Mouse (Mus musculus) brain, adult 2 months (tissue): ENCODE results near the gene Borcs5.
A peak's percentile ranks its signal among the peaks of the same experiment; 100 is the strongest.
"Not testable (repeated sequence)": the region's sequence is repeated elsewhere in the genome, so short reads cannot be mapped to it uniquely, and the experiment has no call there.

ENCODE experiments used
- DNase-seq: peaks from one replicate; pipeline ENCODE4 v3.0.0; 2011; ENCODE audit warnings: low read depth, low spot score

Borcs5 gene

DNA sequence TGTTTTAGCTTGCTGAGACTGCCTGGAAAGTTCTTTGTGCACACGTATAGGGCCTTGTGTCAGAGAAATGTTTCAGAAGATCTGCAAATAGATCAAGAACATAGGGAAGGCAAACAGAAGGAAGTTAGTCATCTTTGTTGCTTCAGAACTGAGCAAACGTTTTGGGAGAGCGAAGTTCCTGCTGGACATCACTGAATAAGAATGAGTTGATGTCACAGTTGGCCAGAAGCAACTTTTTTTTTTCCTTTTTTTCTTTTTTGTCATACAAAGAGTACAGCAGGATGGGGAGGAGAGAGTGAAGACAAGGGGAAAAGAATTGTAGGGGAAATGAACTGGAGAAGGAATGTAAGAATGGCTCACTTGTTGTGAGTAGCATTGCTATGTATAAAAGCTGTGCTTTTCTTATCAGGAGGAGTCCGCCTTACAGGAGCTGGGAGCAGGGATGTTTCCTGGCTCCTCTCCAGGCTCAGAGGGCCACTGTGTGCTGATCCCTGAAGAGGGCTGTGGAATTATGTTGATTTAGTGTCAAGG is 31.6 kb downstream of the Borcs5 start:
- DNase-seq, result peak; percentile 42

GRCm38 (mm10) chr6:134673712-134674111 is 34.4 kb downstream of the Borcs5 start:
- DNase-seq, result not testable (repeated sequence)

- peak; percentile 38 for DNase-seq
These were observed 38.2 kb downstream of the Borcs5 start for GRCm38 (mm10) chr6:134677504-134677903.

DNA sequence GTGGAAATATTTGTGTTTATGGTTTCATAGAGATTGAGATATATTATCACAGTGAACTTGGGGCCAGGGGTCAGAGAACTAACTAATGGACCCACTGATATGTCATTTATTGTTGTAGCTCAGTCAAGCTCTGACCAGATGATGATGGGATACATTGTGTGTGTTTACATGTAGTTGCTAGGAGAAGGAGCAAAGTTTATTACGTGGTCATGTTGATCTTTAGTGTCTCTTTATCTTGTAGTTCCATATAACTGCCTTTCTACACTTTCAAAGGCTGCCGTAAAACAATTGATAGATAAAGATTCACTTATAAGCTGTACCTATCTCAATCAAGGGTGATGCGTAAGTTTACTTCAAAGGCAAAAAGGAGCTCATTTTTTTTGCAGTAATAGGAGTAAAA is 38.7 kb downstream of the Borcs5 start:
- DNase-seq, result no peak

DNA sequence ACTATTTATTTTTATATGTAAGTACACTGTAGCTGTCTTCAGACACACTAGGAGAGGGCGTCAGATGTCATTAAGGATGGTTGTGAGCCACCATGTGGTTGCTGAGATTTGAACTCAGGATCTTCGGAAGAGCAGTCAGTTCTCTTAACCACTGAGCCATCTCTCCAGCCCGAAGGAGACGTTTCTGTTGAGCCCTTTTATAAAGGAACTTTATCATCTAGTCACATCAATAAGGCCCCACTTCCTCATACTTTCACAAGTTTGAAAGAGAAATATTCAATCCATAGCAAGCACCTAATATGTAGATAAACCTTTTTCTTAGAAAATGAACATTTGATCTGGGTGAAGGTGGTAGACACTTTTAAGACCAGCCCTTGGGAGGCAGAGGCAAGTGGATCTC is 40.0 kb downstream of the Borcs5 start:
- not testable (repeated sequence) for DNase-seq

DNA sequence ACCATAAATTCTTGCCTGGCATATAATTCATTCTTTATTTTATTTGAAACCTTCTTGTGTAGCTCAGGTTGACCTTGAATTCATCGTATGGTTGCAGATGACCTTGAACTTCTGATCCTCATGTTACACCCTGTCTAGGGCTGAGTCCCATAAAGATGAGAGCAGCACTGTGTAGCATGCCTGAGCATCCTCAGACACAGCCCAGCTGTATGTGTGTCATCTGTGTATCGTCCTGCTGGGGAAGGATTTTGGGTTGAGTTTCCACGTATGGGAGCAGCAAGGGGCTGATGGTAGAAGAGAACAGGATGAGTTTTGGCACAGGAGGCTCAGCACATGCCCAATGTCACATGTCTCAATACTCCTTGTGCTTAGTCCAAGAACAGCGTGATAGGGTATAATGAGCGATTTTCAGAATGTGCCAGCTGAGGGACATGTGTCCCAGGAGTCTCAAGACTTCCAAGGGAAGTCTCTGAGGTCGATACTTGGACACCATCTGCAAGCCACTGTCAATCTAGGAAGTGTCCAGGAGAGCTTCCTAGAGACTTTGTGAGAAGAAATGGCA is 45.1 kb downstream of the Borcs5 start:
- DNase-seq, result peak; percentile 35

DNA sequence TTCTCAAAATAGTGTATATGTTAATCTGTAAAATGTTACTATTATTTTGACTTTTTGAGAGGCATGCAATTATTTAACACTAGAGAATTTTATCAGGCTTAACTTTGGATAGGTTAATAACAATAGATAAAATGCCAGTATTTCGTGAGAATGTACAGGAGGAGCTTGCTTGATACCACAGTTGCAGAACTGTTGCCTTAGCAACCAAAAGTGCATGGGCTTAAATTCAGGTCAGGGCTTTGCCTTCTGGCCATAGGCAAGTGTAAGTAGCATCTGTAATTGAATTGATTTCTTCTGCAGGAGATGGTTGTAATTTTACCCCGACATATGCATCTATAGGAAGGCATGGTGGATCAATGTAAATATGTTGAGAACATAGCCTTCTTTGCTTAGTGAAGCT is 45.7 kb downstream of the Borcs5 start:
- peak; percentile 58 for DNase-seq

DNA sequence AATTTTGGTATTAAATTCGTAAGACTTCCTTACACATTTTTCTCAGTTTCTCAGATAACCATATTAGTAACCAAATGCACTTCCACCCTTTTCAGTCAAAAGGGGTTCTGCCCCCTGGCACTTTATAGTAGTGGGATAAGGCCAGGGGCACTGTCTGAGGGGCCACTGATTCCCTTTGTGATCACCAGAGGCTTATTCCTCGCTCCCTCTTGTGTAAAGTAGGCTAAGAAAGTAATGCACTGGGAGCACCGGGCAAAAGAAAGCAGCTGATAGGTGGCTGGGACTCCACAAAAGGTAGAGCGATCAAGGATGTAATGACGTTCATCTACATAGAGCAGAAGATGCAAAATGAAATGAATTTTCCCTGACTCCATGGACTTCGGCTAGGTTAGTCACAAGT is 46.2 kb downstream of the Borcs5 start:
- no peak for DNase-seq

DNA sequence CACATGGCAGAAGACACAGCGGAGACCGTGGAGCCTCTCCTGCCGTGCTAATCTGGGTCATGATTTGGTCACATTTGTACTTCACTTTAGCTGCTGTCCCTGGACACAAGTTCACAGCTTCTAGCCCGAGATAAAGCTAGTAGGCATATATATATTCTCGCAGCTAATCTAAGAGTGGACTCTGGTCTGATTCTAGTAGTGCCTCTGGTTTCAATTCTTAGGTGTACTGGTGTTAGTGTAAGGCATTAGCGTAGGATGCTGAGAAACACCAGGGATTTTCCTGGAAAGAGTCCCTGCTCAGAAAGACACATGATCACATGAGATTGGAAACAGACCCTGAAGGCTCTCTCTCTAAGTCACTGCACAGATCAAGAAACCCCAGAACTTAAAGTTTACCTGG is 55.2 kb downstream of the Borcs5 start:
- no peak for DNase-seq

GRCm38 (mm10) chr6:134694988-134695387 is 55.7 kb downstream of the Borcs5 start:
- no peak for DNase-seq

GRCm38 (mm10) chr6:134695625-134696024 is 56.3 kb downstream of the Borcs5 start:
- no peak for DNase-seq

DNA sequence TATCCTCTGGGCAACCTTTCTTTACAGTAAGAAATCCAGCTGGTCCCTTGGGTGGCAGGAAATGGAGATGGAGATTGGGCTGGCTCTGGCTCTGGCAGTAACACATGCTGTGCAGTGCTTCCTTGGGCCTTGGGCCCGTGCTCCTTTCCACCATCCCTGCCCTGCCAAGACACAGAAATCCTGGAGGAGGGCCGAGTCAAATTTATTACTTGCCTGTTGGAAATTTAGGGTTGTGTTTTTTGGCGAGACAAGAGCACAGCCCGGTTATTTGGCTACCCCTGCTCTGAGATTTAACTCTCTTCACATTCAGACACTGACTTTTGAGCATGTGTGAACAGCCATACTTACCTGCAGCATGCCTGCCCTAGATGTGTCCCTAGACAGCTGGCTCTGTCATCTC is 56.8 kb downstream of the Borcs5 start:
- DNase-seq, result peak; percentile 65

DNA sequence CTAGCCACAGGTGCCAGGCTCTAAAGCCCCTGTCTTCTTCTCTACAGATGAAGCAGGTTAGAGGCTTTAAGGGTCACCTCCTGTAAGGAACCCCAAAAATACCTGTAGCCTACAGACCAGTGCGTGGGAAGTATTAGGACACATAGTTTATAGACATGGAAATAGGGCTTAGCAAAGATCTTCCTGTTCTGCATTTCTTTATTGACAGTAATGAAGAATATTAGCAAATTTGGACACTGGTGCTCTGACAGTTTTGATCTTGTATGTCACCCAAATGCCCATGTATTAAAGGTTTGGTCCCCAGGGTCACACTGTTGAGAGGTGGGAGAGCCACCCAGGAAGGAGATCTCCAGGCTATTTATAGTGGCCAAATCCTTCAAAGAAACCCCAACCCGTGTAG is 57.2 kb downstream of the Borcs5 start:
- DNase-seq, result no peak

DNA sequence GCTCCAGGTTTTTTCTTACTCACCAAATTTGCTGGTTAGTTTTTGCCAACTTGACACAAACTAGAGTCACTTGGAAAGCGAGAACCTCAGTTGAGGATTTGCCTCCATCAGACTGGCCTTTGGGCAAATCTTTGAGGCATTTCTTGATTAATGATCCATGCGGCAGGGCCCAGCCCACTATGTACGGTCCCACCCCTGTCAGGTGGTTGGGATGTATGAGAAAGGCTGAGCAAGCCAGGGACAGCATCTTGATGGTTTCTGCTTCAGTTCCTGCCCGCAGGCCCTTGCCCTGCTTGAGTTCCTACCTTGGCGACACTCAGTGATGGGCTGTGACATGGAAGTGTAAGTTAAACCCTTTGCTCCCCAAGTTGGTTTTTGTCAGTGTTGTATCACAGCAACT is 58.9 kb downstream of the Borcs5 start:
- DNase-seq, result no peak

DNA sequence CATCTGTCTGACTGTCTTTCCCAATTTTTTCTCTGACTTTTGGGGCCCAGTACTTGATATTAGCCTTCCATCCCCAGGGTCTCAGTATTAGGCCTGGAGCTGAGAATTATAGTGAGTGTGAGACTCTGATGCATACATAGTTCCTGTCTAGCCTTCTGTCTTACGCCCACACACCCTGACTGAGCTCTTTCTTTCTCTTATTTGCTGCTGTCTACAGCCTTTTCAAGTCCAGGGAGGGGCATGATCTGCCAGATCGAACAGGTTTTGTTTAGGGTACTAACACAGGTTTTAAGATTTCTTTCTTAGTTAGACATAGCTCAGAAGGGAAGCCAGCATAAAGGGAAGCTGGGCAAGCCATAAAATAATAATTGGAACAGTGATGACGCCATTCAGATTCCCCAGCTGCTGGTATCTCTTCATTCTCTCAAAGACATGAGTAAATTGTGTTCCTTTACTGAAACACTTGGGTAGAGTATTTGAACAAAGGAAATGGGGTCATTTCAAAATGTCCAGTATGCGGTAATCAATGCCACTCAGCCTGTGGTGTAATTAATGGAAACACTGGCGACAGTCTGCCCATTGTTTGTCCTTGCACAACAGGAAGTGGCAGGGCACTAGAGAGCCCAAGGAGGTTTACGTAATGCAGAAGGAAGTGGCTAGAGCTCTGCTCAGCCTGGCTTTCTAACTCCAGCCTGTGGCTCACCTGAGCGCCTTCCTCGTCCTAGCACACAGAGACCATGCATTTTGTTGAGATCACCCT is 61.3 kb downstream of the Borcs5 start:
- DNase-seq, result peak; percentile 57

DNA sequence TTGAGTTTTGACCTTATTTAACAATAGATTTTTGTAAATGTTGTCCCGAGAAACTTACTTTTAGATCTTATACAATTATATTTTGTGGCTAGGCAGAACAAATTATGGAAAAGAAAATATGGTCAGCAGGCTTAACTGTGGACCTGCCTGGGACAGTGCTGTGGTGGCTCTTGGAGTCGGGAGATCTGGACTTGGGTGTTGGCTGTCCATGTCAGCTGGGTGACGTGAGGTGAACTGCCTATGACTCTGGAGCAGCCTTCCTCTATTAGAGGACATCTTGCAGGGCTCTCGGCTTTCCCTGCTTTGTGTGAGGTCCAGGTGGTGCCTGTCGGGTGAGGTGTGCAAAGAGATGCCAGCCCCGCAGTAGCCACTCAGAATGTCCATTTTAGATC is 61.9 kb downstream of the Borcs5 start:
- no peak for DNase-seq

GRCm38 (mm10) chr6:134702184-134702583 is 62.9 kb downstream of the Borcs5 start:
- no peak for DNase-seq

GRCm38 (mm10) chr6:134703053-134703690 is 63.9 kb downstream of the Borcs5 start:
- DNase-seq, result no peak

DNA sequence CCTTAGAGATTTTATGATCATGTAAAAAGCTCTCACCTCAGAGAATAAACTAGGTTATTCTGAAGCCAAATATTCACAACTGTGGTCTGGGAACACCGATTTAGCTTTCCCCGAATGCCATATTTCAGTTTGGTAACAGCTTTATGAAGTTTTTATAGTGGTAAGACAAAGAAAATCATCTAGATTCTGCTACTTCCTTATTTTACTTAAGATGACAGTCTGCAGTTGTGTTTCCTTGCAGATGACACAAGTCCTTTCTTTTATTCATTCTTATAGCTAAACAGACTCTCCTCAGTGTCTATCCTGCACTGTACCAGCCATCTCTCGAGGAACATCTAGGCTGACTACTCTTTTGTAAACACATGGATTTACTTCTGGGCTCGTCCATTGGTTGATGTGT is 67.2 kb downstream of the Borcs5 start:
- DNase-seq, result no peak

- DNase-seq, result no peak
These were observed 70.7 kb downstream of the Borcs5 start for GRCm38 (mm10) chr6:134710020-134710419.

GRCm38 (mm10) chr6:134713321-134713720 is 74.0 kb downstream of the Borcs5 start:
- no peak for DNase-seq

DNA sequence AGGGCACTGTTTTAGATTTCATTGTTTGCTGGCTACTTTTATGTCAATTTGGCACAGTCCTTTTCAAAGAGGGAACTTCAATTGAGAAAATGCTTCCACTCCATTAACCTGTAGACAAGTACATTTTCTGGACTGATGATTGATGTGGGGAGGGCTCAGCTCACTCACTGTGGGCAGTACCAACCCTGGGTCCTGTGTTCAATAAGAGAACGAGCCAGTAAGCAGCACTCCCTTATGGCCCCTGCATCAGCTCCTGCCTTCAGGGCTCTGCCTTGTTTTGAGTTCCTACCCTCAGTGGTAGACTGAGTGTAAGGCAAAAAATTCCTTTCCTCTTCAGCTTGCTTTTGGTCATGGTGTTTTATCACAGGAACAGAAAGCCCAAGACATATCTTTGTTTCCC is 74.6 kb downstream of the Borcs5 start:
- DNase-seq, result no peak

GRCm38 (mm10) chr6:134716168-134716587 is 76.9 kb downstream of the Borcs5 start:
- no peak for DNase-seq
